Mouse (Mus musculus): Measurements from ENCODE around the gene Nelfe. TPM values are rescaled to one million over a fixed set of nuclear protein-coding genes. Genes with fewer than 3 reads are reported as not detected.
A peak's percentile ranks its signal among the peaks of the same experiment; 100 is the strongest.

Nelfe gene
- total RNA-seq, 2 experiments from 2014 or later, result 25.8 to 28.0 TPM

GRCm38 (mm10) chr17:34840736-34841307 is 9.4 kb upstream of the Nelfe start:
- no peak for DNase-seq (ENCODE audit: low spot score in 2 of 2)

GRCm38 (mm10) chr17:34844884-34845283 is 5.3 kb upstream of the Nelfe start:
- no peak for DNase-seq (ENCODE audit: low spot score in 2 of 2)

GRCm38 (mm10) chr17:34847192-34847591 is 3.0 kb upstream of the Nelfe start:
- peak in 1 of 2 experiments; percentile 5 for DNase-seq (ENCODE audit: low spot score in 2 of 2)

- DNase-seq (ENCODE audit: low spot score in 2 of 2), result peak in 1 of 2 experiments; percentile 6
These were observed 2.6 kb upstream of the Nelfe start for GRCm38 (mm10) chr17:34847615-34848014.

- DNase-seq (ENCODE audit: low spot score in 2 of 2), result no peak
These were observed 430 bp downstream of the Nelfe start for GRCm38 (mm10) chr17:34850517-34851125.

GRCm38 (mm10) chr17:34853511-34853910 is 3.3 kb downstream of the Nelfe start:
- no peak for DNase-seq (ENCODE audit: low spot score in 2 of 2)

GRCm38 (mm10) chr17:34854761-34855160 is 4.6 kb downstream of the Nelfe start:
- no peak for DNase-seq (ENCODE audit: low spot score in 2 of 2)

- peak in 1 of 2 experiments; percentile 55 for DNase-seq (ENCODE audit: low spot score in 2 of 2)
These were observed 5.6 kb downstream of the Nelfe start for GRCm38 (mm10) chr17:34855825-34856224.

- no peak for DNase-seq (ENCODE audit: low spot score in 2 of 2)
These were observed 8.5 kb downstream of the Nelfe start for GRCm38 (mm10) chr17:34858670-34859069.

GRCm38 (mm10) chr17:34860514-34860913 is 10.3 kb downstream of the Nelfe start:
- no peak for DNase-seq (ENCODE audit: low spot score in 2 of 2)

GRCm38 (mm10) chr17:34861704-34862415 is 11.7 kb downstream of the Nelfe start:
- no peak for DNase-seq (ENCODE audit: low spot score in 2 of 2)

- no peak for DNase-seq (ENCODE audit: low spot score in 2 of 2)
These were observed 12.4 kb downstream of the Nelfe start, which contains the start of gene Cfb for GRCm38 (mm10) chr17:34862416-34863081. TSS of gene Cfb (minus strand) at chr17:34862518.

GRCm38 (mm10) chr17:34865981-34866380 is 15.8 kb downstream of the Nelfe start:
- DNase-seq (ENCODE audit: low spot score in 2 of 2), result no peak

- no peak for DNase-seq (ENCODE audit: low spot score in 2 of 2)
These were observed 24.1 kb downstream of the Nelfe start for GRCm38 (mm10) chr17:34874321-34874720.

GRCm38 (mm10) chr17:34879336-34879879 is 29.2 kb downstream of the Nelfe start, which contains the start of gene Zbtb12:
TSS of gene Zbtb12 (plus strand) at chr17:34879483.
- no peak for DNase-seq (ENCODE audit: low spot score in 2 of 2)

GRCm38 (mm10) chr17:34881166-34881565 is 31.0 kb downstream of the Nelfe start:
- DNase-seq (ENCODE audit: low spot score in 2 of 2), result no peak

GRCm38 (mm10) chr17:34881683-34882310 is 31.6 kb downstream of the Nelfe start, which contains the start of gene Gm20547:
TSS of gene Gm20547 (minus strand) at chr17:34882042.
- DNase-seq (ENCODE audit: low spot score in 2 of 2), result no peak

- no peak for DNase-seq (ENCODE audit: low spot score in 2 of 2)
These were observed 33.1 kb downstream of the Nelfe start for GRCm38 (mm10) chr17:34883332-34883731.

- DNase-seq (ENCODE audit: low spot score in 2 of 2), result no peak
These were observed 34.5 kb downstream of the Nelfe start for GRCm38 (mm10) chr17:34884704-34885103.

- no peak for DNase-seq (ENCODE audit: low spot score in 2 of 2)
These were observed 35.4 kb downstream of the Nelfe start for GRCm38 (mm10) chr17:34885615-34886014.

- DNase-seq (ENCODE audit: low spot score in 2 of 2), result no peak
These were observed 37.8 kb downstream of the Nelfe start for GRCm38 (mm10) chr17:34887942-34888341.
